Mouse (Mus musculus) neural tube, embryonic 14.5 days (tissue): ENCODE measurements at regions not wholly inside any gene's neighbourhood (a gene's known extent, or its start where the extent isn't known, plus 50 kb on each side); places are given as distances from the start of the nearest gene placed in this dataset.
"Not testable (repeated sequence)": the region's sequence is repeated elsewhere in the genome, so short reads cannot be mapped to it uniquely, and the experiment has no call there.

Experiments
- ATAC-seq: fragments of 200-750 bp; cut with Nextera tagmentation; 2 replicates; pipeline ENCODE4 v1.8.0; 2017; ENCODE audit warnings: low read depth, mild to moderate bottlenecking, moderate TSS enrichment, moderate library complexity
- H3K27ac ChIP-seq: fragments of 300-500 bp; sonication (generic); 2 replicates; pipeline ENCODE4 v1.5.1; 2014; ENCODE audit warnings: low read depth, mild to moderate bottlenecking, control low read depth, low read length, moderate library complexity, mixed read lengths
- H3K27me3 ChIP-seq: fragments of 300-500 bp; sonication (generic); 2 replicates; pipeline ENCODE4 v1.6.1; 2014; ENCODE audit warnings: low read length; ENCODE audit not compliant: control insufficient read depth, insufficient read depth
- H3K36me3 ChIP-seq: fragments of 300-500 bp; sonication (generic); 2 replicates; pipeline ENCODE4 v1.6.1; 2014; ENCODE audit warnings: low read length, mixed read lengths; ENCODE audit not compliant: control insufficient read depth, insufficient read depth
- H3K4me1 ChIP-seq: fragments of 300-500 bp; sonication (generic); 2 replicates; pipeline ENCODE4 v1.6.1; 2014; ENCODE audit warnings: low read length; ENCODE audit not compliant: control insufficient read depth, insufficient read depth
- H3K4me2 ChIP-seq: fragments of 300-500 bp; sonication (generic); 2 replicates; pipeline ENCODE4 v1.6.1; 2014; ENCODE audit warnings: mild to moderate bottlenecking, low read depth, low read length, control low read depth
- H3K4me3 ChIP-seq: fragments of 300-500 bp; sonication (generic); 2 replicates; pipeline ENCODE4 v1.5.1; 2014; ENCODE audit warnings: low read depth, low read length, control low read depth, mixed read lengths
- H3K9ac ChIP-seq: fragments of 300-500 bp; sonication (generic); replicated peaks from 2 replicates; pipeline ENCODE4 v1.6.1; 2014; ENCODE audit warnings: low read depth, mild to moderate bottlenecking, control low read depth, low read length, mixed read lengths
- H3K9me3 ChIP-seq: fragments of 300-500 bp; sonication (generic); 2 replicates; pipeline ENCODE4 v1.6.1; 2016; ENCODE audit warnings: low read length; ENCODE audit not compliant: control insufficient read depth
- WGBS: fragments of 180-500 bp; shearing (Covaris S2); extraction: QIAGEN DNeasy Blood & Tissue Kit; methylation state at CpG from one replicate; pipeline ENCODE4 v1.1.7; 2014; 5-methylcytosine and 5-hydroxymethylcytosine counted together

DNA sequence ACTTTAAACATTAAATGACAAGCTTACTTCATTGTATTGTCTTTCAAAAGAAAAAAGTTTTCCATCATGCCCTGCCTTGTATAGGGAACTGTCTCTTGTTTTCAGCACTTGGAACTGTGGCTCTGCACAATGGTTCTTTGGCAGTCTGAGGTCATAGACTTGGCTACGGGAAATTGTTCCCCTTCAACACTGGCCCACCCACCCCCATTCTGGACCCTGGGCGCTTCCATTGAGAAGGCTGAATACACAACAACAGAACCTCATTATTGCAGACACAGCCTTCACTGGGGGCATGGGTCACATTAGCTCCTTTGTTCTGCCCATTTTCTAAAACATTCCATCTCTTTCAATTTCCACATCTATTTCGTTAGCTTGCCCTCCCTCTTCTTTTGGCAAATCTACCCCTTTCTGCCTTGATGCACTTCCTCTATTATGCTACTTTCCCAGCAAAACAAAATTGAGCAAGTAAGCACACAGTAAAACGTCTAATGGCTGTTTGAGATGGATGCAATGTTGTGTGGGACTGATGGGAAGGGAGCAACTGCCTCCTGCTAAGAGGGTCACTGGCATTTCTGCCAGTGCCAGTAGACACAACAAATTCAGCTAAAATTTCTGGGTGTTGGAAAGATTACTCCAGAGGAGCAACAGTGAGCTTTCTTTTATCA, 136.0 kb upstream of the Mad2l1 start:
- no peak overlapping the region for H3K4me3 ChIP-seq
- peak; percentile 88; the same call in 1 of the 2 replicates for ATAC-seq
- no peak overlapping the region for H3K4me2 ChIP-seq
- 12% methylated on average over 4 of the region's 4 CpGs for WGBS
- H3K27me3 ChIP-seq: no peaks in the 10 kb centered on the region
- H3K4me1 ChIP-seq: 0 out of 2 replicates have a peak, but pooled peaks cover 4% of the 10 kb centered on the region
- no peaks in the 10 kb centered on the region for H3K36me3 ChIP-seq
- H3K9me3 ChIP-seq: no peaks in the 10 kb centered on the region
- H3K27ac ChIP-seq: no peak overlapping the region
- no peak overlapping the region for H3K9ac ChIP-seq

DNA sequence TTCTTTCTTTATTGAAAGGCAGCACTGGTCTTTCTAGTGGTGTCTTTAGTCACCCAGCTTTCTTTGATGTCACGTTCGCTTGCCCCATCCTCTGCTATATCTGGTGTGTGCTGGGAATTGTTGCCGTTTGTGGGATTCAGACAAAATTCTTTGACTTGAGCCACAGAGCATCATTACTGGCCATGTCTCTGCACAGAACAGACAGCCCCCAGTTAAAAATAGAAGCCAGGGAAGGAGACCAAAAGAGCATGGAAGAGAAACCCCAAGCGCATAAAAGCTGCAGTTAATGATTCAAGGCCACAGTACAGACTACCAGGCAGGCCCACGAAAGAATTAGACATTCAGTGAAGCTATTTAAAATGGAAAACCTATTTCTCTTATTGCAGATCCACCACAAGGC, 133.7 kb upstream of the Mad2l1 start:
- Histone ChIP-seq H3K4me2 (no peak overlapping the region), H3K9me3 (no peaks in the 10 kb centered on the region), H3K27ac (0 out of 2 replicates have a peak overlapping the region, but pooled peaks have one; percentile 18), H3K36me3 (no peaks in the 10 kb centered on the region), H3K9ac (no peak overlapping the region), H3K4me3 (no peak overlapping the region), H3K27me3 (no peaks in the 10 kb centered on the region), H3K4me1 (0 out of 2 replicates have a peak, but pooled peaks cover 4% of the 10 kb centered on the region)
- ATAC-seq: no peak; the same call in 1 of the 2 replicates
- WGBS: 21% methylated on average over 5 of the region's 5 CpGs

DNA sequence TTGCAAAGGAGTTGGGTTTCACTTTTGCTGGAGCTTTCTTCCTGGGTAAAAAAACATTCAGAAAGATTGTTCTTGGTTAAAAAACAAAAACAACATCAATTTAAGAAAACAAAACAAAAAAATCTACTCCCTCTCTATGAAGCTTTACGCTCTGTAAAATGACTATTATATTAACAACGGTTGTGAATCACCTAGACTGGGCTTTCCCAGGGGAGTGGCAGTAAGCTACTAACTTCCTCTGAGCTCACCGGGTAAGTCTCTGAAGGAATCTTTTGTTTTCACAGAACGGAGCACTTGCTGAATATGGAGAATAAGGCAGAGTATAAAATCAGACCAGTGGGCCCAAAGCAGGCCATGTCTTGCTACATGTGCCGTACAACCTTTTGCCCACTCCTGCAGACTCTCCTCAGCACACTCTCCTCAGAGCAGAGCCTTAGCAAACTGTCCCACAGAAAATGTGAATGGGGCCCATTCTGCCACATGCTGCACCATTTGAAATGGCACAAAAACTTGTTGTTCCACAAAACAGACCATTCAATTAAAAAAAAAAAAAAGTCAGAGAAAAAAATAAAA, 133.2 kb upstream of the Mad2l1 start:
- Histone ChIP-seq H3K36me3 (no peaks in the 10 kb centered on the region), H3K9ac (no peak overlapping the region), H3K4me1 (0 out of 2 replicates have a peak, but pooled peaks cover 4% of the 10 kb centered on the region), H3K4me2 (no peak overlapping the region), H3K27me3 (no peaks in the 10 kb centered on the region), H3K9me3 (no peaks in the 10 kb centered on the region), H3K27ac (no peak overlapping the region), H3K4me3 (no peak overlapping the region)
- 10% methylated on average over 5 of the region's 5 CpGs for WGBS
- 0 out of 2 replicates have a peak, but pooled peaks have one; percentile 33 for ATAC-seq

GRCm38 (mm10) chr6:66414822-66415221, 120.4 kb upstream of the Mad2l1 start:
- Histone ChIP-seq H3K9ac (no peak overlapping the region), H3K36me3 (no peaks in the 10 kb centered on the region), H3K4me3 (no peak overlapping the region), H3K27me3 (no peaks in the 10 kb centered on the region), H3K4me1 (no peaks in the 10 kb centered on the region; the same call in 1 of the 2 replicates), H3K27ac (no peak overlapping the region), H3K4me2 (no peak overlapping the region), H3K9me3 (no peaks in the 10 kb centered on the region)
- ATAC-seq: no peak
- WGBS: 45% methylated on average over 4 of the region's 4 CpGs

- Histone ChIP-seq H3K9ac (no peak overlapping the region), H3K4me3 (no peak overlapping the region), H3K36me3 (no peaks in the 10 kb centered on the region), H3K9me3 (no peaks in the 10 kb centered on the region), H3K4me2 (no peak overlapping the region), H3K4me1 (peaks cover 3% of the 10 kb centered on the region; the same call in 1 of the 2 replicates), H3K27ac (no peak overlapping the region), H3K27me3 (no peaks in the 10 kb centered on the region)
- WGBS: 10% methylated on average over 7 of the region's 7 CpGs
- ATAC-seq: peak; percentile 73; the same call in 1 of the 2 replicates
Measured at GRCm38 (mm10) chr6:66419452-66420041, 115.6 kb upstream of the Mad2l1 start.

- WGBS: 65% methylated on average over 4 of the region's 4 CpGs
- Histone ChIP-seq H3K4me2 (no peak overlapping the region), H3K27ac (no peak overlapping the region), H3K4me3 (no peak overlapping the region), H3K27me3 (no peaks in the 10 kb centered on the region), H3K36me3 (no peaks in the 10 kb centered on the region), H3K9ac (no peak overlapping the region), H3K4me1 (no peaks in the 10 kb centered on the region), H3K9me3 (no peaks in the 10 kb centered on the region)
- no peak for ATAC-seq
Measured at GRCm38 (mm10) chr6:66428370-66428769, 106.8 kb upstream of the Mad2l1 start.

- not testable (repeated sequence) for H3K9me3 ChIP-seq
Measured at GRCm38 (mm10) chr6:66450408-66450807, 84.8 kb upstream of the Mad2l1 start.

DNA sequence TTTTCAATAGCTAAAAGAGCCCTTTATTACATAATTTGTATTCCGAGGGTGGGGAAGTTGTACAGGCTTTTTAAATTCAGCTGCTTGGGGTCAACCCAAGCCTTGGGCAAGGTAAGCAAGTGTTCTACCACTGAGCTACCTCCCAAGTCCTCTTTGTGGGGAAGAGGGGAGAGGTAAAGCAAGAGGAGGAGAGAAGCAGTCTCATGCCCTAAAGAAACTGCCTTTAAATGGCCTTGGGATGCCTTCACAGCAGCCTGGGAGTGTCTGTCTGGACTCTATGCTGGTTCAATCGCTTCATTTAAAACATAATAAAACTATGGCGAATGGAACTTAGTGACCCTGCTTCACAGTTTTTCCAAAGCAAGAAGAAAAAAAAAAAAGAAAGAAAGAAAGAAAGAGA, 77.0 kb upstream of the Mad2l1 start:
- no peak overlapping the region for H3K9ac ChIP-seq
- H3K9me3 ChIP-seq: no peaks in the 10 kb centered on the region
- no peaks in the 10 kb centered on the region for H3K4me1 ChIP-seq
- H3K27me3 ChIP-seq: no peaks in the 10 kb centered on the region
- H3K36me3 ChIP-seq: no peaks in the 10 kb centered on the region
- H3K27ac ChIP-seq: no peak overlapping the region
- no peak for ATAC-seq
- WGBS: 21% methylated on average over 3 of the region's 3 CpGs
- no peak overlapping the region for H3K4me3 ChIP-seq
- no peak overlapping the region for H3K4me2 ChIP-seq

More at GRCm38 (mm10) chr6:66450408-66450807, 84.8 kb upstream of the Mad2l1 start:
- not testable (repeated sequence) for H3K4me2 ChIP-seq, H3K4me1 ChIP-seq, H3K36me3 ChIP-seq, H3K27ac ChIP-seq, H3K27me3 ChIP-seq, H3K9ac ChIP-seq, H3K4me3 ChIP-seq, ATAC-seq

GRCm38 (mm10) chr6:66464540-66464939, 70.7 kb upstream of the Mad2l1 start:
- H3K36me3 ChIP-seq: no peaks in the 10 kb centered on the region
- no peak overlapping the region for H3K9ac ChIP-seq
- H3K27me3 ChIP-seq: no peaks in the 10 kb centered on the region
- H3K4me1 ChIP-seq: no peaks in the 10 kb centered on the region
- no peak overlapping the region for H3K27ac ChIP-seq
- peak; percentile 63; the same call in 1 of the 2 replicates for ATAC-seq
- 9% methylated on average over 4 of the region's 5 CpGs for WGBS
- H3K4me3 ChIP-seq: no peak overlapping the region
- no peaks in the 10 kb centered on the region for H3K9me3 ChIP-seq
- H3K4me2 ChIP-seq: no peak overlapping the region
